Mouse (Mus musculus) heart, adult 11 months (tissue): ENCODE data around the gene Cdkal1.

ENCODE experiments used
- DNase-seq: peaks from one replicate; pipeline ENCODE4 v3.0.0; 2022

Cdkal1 gene

DNA sequence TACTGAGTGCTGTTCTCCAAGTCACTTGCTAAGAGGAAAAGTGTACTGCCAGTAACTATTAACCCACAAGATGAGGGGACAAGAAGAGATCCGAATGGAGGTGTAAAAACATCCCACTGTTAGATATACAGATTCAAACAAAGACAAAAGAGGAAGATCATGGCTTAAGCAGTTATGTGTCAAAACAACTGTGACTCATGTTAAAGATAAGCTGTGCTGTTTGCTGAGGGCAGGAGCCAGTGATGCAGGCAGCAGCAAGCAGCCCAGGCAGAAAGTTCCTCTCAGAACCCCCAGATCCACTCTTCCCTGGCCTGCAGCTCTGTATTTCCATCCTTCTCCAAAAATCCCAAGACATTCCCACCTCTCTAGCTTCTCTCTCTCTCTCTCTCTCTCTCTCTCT, 230.5 kb downstream of the Cdkal1 start:
- DNase-seq, result peak; percentile 68

DNA sequence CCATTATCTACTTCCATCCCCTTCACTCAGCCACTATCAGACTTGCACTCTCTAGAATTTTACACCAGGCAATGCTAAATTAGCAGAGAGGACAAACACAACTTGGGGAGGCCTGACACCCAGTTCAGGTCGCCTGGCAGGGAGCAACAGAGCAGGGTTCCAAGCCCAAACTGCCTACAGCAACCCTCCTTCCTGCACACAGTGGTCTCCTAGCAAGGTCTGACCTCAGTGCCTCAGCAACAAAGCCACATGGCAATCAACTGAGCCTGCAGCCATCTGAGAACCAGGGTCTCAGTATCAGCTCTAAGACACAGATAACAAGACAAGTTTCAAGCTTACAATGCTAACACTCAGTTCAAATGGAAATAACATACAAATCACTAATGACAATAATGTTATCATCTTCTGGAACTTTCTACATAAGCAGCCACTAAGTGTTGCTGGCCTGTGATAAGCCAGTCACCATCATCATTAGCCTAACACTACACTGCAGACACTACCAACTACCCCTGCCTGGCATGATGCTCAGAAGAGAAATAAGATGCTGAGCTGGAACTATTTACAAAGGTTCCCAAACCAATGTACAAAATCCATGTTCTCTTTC, 231.7 kb downstream of the Cdkal1 start:
- peak; percentile 76 for DNase-seq

DNA sequence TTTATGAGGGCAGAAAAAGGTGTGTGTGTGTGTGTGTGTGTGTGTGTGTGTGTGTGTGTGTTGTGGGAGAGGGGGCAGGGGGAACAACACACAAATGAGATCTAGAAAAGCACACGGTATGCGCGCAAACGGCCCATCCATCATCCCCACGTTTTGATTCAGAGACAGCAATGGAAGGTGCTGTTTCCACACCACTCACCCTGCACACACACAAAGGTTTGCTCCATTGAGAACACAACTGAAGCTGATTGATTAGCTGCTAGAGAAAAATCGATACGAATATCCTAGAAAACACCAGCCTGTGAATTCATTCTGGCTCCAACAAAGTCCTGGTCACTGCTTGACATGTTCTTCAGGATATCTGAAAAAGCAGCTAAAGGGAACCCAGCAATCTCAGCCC, 233.6 kb downstream of the Cdkal1 start:
- peak; percentile 41 for DNase-seq

DNA sequence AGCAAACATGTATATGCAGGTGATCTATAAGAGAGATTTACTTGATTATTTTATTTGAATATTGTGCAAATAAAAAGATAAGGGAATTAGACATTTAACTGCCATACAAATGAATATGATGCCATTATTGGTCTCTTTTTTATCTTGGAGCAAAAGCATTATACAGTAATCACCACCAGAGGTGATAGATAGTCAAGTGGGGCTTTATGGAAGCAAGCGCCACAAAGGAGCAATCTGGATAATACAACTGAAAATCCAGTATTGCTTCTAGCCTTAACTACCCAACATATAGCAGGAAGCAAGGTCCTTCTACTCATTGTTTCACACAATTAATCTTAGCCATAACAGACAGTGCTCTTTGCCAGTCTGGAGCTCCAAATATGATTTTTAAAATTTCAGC, 234.1 kb downstream of the Cdkal1 start:
- peak; percentile 19 for DNase-seq

DNA sequence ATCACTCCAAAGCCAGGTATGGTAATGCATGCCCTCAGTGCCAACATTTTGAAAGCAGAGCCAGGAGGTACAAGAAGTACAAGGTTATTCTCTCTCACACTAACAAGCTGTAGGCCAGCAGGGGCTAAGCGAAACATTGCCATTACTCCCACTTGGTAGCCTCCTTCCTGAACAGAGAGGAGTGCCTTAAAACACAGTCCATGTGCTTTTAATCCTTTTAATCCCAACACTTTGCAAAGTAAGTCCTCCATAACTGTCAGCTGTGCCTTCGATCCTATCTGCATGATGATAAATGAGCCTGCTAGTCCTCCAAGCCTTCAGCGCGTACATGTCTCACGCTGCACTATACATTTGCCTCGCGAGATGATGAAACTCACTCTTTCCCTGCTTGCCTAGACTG, 234.6 kb downstream of the Cdkal1 start:
- peak; percentile 53 for DNase-seq

DNA sequence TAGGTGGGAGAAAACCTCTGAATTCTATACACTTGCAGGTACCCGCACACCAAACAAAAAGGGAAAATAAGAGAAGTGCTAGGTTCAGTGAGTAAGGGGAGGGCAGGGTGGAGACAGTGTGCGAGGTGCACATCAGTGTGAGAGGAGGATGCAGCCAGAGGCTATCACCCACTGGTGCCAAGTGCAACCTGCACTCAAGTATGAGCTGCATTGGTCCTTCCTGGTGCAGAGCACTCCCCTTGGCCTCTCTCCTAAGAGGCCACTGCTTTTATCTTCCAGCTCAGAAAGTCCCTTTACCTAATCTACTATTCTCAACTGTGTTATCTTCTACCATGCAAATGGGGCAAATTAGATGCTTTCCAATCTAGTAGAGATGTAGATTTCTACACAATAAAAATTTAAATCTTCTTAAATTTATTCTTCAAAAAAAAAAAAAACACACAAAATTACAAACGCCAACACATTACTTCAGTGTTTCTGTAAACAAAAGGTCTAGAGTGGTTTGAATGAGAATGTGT, 238.8 kb downstream of the Cdkal1 start:
- DNase-seq, result no peak

DNA sequence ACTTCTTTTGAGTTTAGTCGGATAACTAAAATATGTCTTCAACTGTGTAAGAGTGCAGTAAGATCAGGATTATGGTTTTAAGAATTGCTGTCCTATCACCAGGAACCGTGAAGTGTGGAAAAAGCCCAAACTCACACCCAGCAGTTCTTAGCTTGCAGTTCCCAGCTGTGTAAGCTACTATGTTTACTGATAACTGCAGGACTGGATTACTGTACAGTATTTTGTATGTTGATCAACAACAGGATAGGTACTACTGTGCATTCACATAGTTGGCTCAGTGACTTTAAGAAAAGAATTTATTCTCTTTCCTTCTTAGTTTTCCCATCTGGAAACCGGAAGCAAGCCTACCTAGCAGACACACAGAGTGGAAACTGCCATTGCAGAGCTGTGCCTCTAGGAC, 239.5 kb downstream of the Cdkal1 start:
- no peak for DNase-seq

DNA sequence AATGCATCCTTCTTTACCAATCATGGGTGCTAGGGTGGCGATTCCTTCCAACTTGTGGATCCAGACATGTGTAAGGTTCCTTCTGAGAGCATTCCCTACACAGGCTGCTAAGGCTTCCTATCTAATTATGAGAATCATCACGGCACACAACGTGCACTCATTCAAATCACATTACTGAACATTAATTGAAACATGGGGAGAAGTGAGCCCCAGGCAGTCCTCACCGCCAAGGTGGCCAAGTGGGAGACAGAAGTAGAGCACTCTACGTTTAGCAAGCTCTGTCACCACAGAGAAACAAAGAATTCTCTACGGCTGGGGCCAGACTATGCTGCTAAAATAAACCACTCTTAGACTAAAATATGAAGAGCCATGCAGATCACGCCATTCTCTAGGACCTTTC, 240.4 kb downstream of the Cdkal1 start:
- DNase-seq, result no peak

DNA sequence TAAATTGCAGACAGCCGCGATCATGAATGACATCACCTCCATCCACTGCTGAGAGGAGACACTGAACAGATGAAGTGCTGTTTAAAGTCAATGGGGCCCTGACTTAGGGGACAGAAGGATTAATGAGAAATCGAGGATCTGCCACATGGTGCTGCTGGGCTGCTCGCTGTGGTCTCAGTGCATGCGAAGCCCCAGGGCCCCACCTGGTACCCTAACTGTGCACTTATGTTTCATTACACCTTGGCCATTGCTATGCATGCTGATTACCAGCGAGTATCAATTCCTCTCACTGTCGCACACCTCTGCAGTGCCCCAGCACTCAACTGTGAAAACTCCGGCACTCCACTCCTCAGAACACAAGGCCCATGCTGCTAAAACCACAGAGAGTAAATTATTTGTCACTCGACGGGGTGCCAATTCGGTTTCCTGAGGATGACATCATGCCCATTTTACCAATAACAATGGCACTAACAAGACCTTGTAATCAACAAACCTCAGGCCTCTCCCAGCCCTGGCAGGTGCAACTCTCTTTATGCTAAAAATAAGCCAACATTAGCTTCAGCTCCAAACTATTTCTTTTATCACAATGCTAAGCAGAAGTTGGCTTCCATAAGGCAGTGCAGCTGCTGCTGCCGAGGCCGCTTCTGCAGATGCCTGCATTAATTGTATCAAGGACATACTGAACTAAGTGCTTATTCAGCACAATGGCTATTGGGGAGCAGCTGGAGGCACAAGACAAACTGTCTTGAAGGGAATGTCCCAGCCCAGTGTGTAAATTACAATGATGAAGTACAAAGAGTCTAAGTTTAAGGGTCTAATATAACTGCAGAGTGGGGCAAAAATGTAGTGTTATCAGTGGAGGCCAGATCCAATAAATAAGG, 245.2 kb downstream of the Cdkal1 start:
- DNase-seq, result peak; percentile 94

DNA sequence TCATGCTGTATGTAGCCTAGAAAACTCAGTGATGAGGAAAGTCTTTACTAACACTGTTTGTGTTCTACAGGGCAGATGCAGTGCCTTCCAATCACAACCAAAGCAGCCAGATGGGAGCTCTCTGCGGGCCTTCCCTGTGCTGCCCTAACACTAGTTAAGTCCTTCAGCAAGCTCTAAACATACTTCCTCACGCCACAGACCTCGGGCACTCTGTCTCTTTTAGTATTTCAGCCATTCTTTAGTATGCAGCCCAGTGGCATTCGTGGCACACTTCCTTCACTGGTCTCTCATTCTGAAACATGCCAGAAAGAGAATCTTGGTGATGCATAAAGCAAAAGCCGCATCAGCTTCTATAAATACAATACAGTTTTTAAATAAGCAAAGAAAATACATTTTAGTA, 246.0 kb downstream of the Cdkal1 start:
- no peak for DNase-seq

DNA sequence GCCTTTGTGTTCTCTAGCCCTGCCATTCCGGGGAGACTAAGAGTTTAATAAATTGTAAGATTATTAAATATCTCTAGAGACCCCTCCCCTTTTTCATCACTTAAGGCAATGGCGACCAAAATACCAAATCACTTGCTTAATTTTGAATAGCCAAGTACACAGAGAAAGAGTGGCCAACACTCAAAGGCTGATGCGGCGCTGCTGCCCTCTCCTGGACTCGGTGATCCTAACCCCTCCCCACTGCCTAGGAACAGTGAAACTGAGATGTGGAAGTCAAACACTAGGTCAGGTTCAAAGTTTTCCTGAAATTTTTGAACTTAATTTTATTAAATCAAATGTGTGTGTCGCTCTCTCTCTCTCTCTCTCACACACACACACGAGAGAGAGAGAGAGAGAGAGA, 251.2 kb downstream of the Cdkal1 start:
- no peak for DNase-seq

DNA sequence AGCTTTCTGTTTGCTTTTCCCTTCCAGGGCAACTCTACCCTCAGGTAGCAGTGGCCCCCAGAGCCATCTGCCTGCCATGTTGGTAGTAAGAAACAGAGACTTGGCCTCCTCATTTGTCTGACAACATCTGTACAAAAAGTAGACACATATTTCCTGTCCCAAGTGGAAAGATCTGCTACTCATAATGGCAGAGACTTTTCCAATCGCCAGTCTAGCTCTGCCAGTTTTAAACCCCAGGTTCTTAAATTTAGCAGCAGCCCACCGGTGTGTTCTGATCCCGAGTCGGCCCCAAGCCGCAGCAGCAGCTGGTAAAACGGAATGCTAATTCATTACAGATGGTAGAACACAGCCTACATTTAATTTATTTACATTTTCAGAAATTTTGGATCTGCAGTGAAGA, 251.9 kb downstream of the Cdkal1 start:
- no peak for DNase-seq

DNA sequence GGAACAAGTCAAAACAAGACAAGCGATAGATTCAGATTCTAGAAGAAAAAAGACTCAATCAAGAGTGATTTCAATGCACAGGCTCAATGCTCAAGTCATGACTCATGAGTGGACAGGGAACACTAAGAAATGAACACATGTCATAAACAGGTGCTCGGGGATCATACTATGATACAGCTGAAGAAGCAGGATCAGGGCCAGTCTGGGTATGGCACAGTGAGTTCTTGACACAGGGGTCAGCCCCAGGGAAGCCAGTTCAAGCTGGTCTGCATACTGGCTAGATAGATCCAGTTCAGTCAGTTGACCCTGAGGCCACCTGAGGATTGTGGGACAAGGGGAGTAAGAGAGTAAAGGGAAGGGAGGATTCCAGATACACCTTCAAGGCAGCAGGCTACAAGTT, 254.4 kb downstream of the Cdkal1 start:
- no peak for DNase-seq

DNA sequence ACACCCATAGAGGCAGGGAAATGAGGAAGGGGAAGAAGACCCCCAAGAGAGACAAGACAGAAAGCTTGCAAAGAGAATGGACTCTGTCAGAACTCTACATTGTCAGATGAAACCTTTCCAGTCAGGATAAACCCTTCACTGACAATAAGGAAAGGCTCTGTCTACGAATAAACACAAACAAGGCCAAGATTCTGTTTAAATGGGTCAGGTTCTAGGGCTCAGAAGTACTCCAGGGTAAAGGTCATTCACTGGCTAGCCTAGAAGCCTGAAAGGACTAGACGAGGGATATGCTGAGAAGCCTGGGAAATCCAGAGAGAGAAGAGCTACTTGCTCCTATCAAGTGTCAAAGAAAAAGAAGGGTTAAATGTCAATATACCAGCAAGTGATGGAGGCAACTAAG, 255.8 kb downstream of the Cdkal1 start:
- DNase-seq, result no peak

DNA sequence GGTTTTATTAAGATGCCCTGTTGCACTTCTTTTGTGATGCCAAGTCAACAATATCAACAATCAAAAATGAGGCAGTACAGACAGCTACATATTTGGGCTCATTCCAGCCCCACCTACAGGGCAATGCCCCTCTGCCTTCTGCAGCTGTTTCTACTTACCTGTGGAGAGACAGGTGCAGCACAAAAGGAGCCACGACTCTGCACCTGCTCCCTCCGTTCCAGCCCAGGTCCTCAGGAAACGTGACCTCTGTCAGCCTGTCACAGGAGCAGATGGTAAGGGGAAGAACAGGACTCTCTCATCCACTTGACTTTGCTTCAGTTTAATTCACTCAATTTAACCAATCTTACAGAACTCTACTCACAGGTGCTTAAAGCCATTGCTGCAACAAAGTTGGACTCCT, 258.7 kb downstream of the Cdkal1 start:
- DNase-seq, result no peak

DNA sequence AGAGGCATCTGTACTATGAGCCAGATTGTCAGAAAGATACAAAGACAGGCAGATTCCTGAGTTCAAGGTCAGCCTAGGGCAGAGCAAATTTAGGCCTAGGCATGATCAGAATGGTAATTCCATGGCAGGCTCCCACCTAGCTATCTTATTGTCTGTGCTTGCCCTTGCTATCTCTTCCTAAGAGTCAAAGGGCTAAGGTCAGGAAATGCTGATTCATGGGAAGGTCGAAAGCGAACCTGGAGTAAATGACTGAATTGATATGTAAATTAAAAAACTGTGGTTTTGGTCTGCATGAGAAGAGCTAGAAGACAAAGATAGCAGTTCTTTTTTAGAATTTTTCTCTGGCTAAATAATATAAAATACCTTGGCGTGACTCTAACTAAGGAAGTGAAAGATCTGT, 262.4 kb downstream of the Cdkal1 start:
- DNase-seq, result no peak

DNA sequence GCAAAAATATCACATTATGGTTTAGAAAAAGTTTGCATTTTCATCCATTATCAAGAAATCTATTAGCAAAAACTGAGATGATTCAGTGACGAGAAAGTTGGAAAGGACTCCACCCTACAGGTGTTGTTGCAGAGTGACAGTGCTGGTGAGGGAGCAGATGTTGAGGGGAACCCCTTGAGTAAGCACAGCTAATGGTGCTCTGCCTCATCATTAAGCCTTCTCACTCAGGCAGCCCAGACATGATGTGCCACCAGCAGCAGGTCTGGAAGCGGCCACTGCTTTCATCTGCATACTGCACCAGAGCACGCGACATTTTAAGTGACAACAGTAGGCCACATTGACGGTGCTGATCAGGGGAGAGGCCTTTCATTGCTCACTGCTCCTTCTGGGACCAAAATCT, 264.8 kb downstream of the Cdkal1 start:
- no peak for DNase-seq

DNA sequence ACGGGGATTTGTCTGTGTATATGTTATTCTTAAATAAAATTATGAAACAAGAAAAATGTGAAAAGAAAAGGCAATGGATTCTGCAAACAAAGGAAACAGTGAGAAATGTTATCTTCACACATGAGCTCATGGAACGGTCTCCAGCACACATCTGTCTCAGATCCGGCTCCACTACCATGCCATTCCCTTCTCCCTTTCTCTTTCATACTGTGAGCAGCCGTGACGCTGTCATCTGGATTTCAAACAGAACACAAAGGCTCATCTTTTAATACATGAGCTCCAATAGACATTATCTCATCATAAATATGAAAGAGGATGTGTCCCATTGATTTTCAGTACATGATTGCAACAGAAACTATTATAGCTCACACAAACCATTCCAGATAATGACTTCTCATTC, 265.3 kb downstream of the Cdkal1 start:
- DNase-seq, result no peak

DNA sequence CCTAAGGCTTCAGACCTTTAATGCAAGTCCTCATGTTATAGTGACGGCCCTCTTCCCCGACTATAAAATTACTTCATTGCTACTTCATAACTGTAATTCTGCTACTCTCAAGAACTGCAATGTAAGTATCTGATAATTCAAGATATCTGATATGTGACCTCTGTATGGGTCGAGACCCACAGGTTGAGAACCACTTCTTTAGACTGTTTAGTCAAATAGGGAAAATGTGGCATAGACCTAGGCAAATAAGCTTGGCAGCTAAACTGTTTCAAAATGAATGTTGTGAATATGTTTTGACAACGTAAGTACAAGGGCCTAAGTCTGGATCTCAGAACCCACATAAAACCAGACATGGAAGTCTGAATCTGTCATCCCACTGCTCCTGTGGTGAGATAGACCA, 266.8 kb downstream of the Cdkal1 start:
- no peak for DNase-seq

DNA sequence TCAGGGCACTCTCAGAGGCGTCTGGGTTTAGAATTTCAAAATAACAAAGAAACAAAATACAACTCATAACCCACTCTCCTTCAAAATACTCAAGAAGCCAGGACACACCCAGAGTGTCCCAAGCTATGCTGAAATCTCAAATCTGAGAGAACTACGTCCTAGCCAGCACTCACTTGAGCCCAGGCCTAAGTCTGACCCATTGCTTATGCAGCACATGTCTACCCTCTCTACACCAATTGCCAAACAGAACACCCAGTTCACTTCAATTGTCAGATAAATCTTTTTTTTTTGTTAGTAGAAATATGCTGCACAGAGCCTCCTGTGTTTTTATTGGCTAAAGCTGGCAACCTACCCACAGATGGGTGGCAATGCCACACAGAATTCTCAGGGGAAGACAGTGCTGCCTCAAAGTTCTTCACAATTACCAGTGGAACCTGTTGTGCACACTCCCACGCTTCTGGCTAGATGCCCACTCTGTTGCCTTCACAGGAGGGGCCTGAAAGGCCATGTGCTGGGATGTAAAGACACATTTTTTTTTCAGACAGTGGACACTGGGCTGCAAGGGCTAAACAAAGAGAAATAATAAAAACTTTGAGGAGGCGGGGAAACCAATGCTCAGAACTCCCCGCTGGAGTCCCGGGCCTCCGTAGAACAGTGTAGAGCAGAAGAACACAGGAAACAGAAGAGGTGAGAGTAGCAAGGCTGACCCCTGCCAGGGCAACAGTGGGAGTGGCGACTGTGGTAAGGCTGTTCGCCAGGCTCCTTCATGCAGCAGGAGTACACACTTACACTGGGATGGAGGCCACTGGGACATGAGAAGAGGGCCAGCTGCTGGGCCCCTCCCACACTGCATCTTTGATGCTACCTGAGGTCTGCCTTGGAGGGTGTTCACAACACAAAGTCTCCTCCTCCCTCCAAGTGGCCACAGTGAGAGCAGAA, 273.4 kb downstream of the Cdkal1 start:
- no peak for DNase-seq

DNA sequence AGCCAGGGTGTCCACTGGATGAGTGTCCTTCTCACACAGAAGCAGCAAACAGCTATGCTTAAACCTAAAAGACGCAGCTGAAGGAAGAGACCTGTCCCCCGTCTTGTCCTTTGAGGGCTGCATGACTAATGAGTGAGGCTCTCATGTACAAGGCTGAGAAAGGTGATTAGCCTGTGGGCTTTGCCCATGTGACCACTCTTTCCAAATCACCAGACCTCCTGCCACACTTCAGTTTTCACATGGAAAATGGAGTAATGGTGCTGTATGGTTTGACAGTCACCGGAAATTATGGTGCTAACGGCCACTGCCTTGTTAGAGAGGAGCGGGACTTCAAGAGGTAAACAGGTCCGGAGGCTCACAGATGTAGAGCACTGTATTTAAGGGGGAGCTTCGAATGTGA, 274.7 kb downstream of the Cdkal1 start:
- no peak for DNase-seq

DNA sequence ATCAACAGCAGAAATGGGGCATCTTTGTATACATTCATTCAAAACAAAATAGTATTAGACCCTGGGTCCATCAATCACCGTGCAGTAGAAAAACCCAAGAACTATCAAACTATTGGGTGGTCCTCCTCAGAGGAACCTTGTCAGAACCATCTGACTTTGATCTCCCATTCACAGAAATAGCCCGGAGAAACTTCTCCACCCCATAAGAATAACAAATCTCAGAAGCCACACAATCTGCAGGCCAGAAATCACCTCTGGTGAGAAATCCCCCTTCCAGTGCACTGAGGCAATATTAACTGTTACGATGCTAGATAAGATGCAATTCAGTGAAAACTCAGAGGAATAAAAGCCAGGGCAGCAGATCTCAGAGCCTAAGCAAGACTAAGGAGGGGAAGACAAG, 275.5 kb downstream of the Cdkal1 start:
- DNase-seq, result no peak

DNA sequence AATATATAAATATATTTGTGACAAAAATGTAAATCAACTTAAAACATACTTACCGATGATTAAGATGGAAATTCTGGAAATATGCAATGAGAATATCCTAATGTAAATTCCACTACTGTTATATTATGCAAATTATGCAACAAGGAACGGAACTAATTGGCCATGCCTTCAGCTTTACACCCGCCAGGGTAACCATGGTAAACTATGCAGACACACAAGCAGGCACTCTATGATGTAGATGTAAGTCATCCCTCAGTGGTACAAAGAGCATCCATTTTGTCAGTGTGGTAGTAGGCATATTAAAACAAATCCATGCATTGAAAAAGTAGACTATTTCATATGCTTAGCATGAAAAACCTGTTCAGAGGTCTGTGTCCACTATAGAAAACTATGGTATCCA, 276.9 kb downstream of the Cdkal1 start:
- no peak for DNase-seq
